Mouse (Mus musculus) olfactory bulb, adult 2 months (tissue): ENCODE data around the gene Gfap.

Source experiments
- CTCF ChIP-seq: fragments of 200-500 bp; IDR thresholded peaks from 2 replicates; pipeline ENCODE4 v1.5.1; 2012; ENCODE audit warnings: low read depth, mild to moderate bottlenecking, low read length, moderate library complexity; ENCODE audit not compliant: insufficient read depth
- POLR2A ChIP-seq: fragments of 200-500 bp; IDR thresholded peaks from 2 replicates; pipeline ENCODE4 v1.6.1; 2012; ENCODE audit warnings: mild to moderate bottlenecking, low read depth, low read length, moderate library complexity; ENCODE audit not compliant: insufficient read depth

GRCm38 (mm10) chr11:102946992-102947343 is 46.3 kb upstream of the Gfap start:
- TF ChIP-seq CTCF (no peak; the same call in 1 of the 2 replicates), POLR2A (no peak)
